In the genomic region with DNA sequence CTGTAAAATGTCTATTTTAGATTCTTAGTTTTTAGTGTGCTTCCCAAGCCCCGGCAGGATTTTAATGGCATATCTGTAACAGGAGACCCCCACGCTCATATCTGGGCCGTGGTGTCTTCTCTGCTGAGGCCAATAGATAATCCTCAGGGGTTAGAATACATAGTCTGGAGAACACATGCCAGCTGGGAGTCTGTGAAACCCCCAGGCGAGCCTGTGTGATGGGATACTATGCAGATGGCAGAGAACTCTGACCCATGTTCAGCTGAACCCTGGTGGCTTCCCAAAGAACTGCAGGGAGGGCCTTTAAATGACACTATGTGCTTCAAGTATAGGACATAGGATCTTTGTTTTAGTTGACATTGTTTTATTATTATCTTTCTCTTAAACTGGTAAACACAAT, we compare ENCODE assay signal across 8 mouse cellular contexts.
DNase-seq lines count a peak whose midpoint lies in the region; ATAC-seq and TF ChIP-seq lines count a peak whose summit lies in the region.

No protein-coding gene starts in this region.

- no peaks in the 10 kb centered on the region for H3K27me3 ChIP-seq in cerebellum, adult 2 months (ENCODE audit: control insufficient read depth, insufficient read depth, low read length)
- H3K27me3 ChIP-seq in embryonic facial prominence, embryonic 10.5 days (replicated peaks; ENCODE audit: low read depth, poor library complexity, severe bottlenecking) = no peaks in the 10 kb centered on the region
- H3K27me3 ChIP-seq in heart, embryonic 11.5 days (ENCODE audit: control insufficient read depth, insufficient read depth, low read length) = no peaks in the 10 kb centered on the region
- H3K27me3 ChIP-seq in kidney, postnatal 0 days (ENCODE audit: insufficient read depth, low read length) = no peaks in the 10 kb centered on the region
- 0 out of 2 replicates have a peak, but pooled peaks cover 9% of the 10 kb centered on the region for H3K27me3 ChIP-seq in midbrain, embryonic 10.5 days (ENCODE audit: low read depth, poor library complexity, severe bottlenecking)

- ATAC-seq in heart, embryonic 11.5 days (replicated peaks; ENCODE audit: insufficient number of reproducible peaks, low FRiP score, low TSS enrichment) = no peak; the same call in 1 of the 2 replicates
- ATAC-seq in kidney, postnatal 0 days (replicated peaks; ENCODE audit: low FRiP score, low read depth) = 0 out of 2 replicates have a peak, but pooled peaks have one; percentile 40
- no peak for ATAC-seq in monocyte, adult 5-6 weeks (replicated peaks; ENCODE audit: insufficient number of reproducible peaks, low FRiP score, low TSS enrichment, poor library complexity, severe bottlenecking)

- no peaks in the 10 kb centered on the region for H3K36me3 ChIP-seq in embryonic facial prominence, embryonic 10.5 days (replicated peaks)
- no peaks in the 10 kb centered on the region for H3K36me3 ChIP-seq in heart, embryonic 11.5 days (ENCODE audit: control insufficient read depth, insufficient read depth, low read length)
- no peaks in the 10 kb centered on the region for H3K36me3 ChIP-seq in kidney, postnatal 0 days (ENCODE audit: insufficient read depth, low read length)
- no peaks in the 10 kb centered on the region for H3K36me3 ChIP-seq in midbrain, embryonic 10.5 days

- TF ChIP-seq CTCF in cerebellum, adult 2 months (IDR thresholded peaks at IDR 0.05; ENCODE audit: borderline replicate concordance, insufficient read depth, low read depth, low read length) = 0 out of 2 replicates have a peak, but pooled peaks have one; percentile 27
- TF ChIP-seq CTCF in kidney, postnatal 0 days (IDR thresholded peaks at IDR 0.05; ENCODE audit: low read depth) = peak; percentile 62

- H3K27ac ChIP-seq in cerebellum, adult 2 months (ENCODE audit: insufficient read depth, low read length) = no peak overlapping the region
- peak overlapping the region; percentile 71 for H3K27ac ChIP-seq in embryonic facial prominence, embryonic 10.5 days (replicated peaks)
- peak overlapping the region; percentile 92 for H3K27ac ChIP-seq in heart, embryonic 11.5 days (ENCODE audit: low read depth, low read length)
- no peak overlapping the region for H3K27ac ChIP-seq in kidney, postnatal 0 days
- H3K27ac ChIP-seq in midbrain, embryonic 10.5 days (replicated peaks) = peak overlapping the region; percentile 47; the same call in 1 of the 2 replicates

- no peak for DNase-seq in cerebellum, adult 2 months
- DNase-seq in cerebellum, adult 11-12 months = no peak
- DNase-seq in 3T3-L1 (ENCODE audit: low read depth, low spot score) = peak; percentile 72
- peak; percentile 72 for DNase-seq in embryonic facial prominence, embryonic 10.5 days (ENCODE audit: low spot score)
- peak; percentile 65 for DNase-seq in kidney, postnatal 0 days (ENCODE audit: low spot score)
- DNase-seq in midbrain, embryonic 10.5 days (ENCODE audit: low spot score) = peak; percentile 50

- 22% methylated on average over 4 of the region's 4 CpGs for WGBS in cerebellum, adult 2 months
- 29% methylated on average over 4 of the region's 4 CpGs for WGBS in embryonic facial prominence, embryonic 10.5 days
- WGBS in heart, embryonic 11.5 days (ENCODE audit: insufficient replicate concordance) = 19% methylated on average over 4 of the region's 4 CpGs
- 19% methylated on average over 4 of the region's 4 CpGs for WGBS in kidney, postnatal 0 days
- WGBS in midbrain, embryonic 10.5 days = 40% methylated on average over 4 of the region's 4 CpGs

- H3K9me3 ChIP-seq in embryonic facial prominence, embryonic 10.5 days = no peaks in the 10 kb centered on the region
- no peaks in the 10 kb centered on the region for H3K9me3 ChIP-seq in heart, embryonic 11.5 days (replicated peaks; ENCODE audit: control insufficient read depth, low read length)
- H3K9me3 ChIP-seq in kidney, postnatal 0 days (replicated peaks; ENCODE audit: low read length) = no peaks in the 10 kb centered on the region
- no peaks in the 10 kb centered on the region for H3K9me3 ChIP-seq in midbrain, embryonic 10.5 days (replicated peaks)

- no peak overlapping the region for H3K4me3 ChIP-seq in cerebellum, adult 2 months (replicated peaks; ENCODE audit: insufficient read depth, low read depth, low read length)
- H3K4me3 ChIP-seq in embryonic facial prominence, embryonic 10.5 days = no peak overlapping the region
- no peak overlapping the region for H3K4me3 ChIP-seq in heart, embryonic 11.5 days (ENCODE audit: low read depth, low read length)
- no peak overlapping the region for H3K4me3 ChIP-seq in kidney, postnatal 0 days (replicated peaks; ENCODE audit: low read depth, low read length)
- H3K4me3 ChIP-seq in midbrain, embryonic 10.5 days = no peak overlapping the region

- H3K9ac ChIP-seq in heart, embryonic 11.5 days (ENCODE audit: low read depth, low read length) = no peak overlapping the region
- H3K9ac ChIP-seq in kidney, postnatal 0 days (ENCODE audit: low read depth, low read length) = no peak overlapping the region

- H3K4me2 ChIP-seq in heart, embryonic 11.5 days = peak overlapping the region; percentile 38; the same call in 1 of the 2 replicates
- no peak overlapping the region for H3K4me2 ChIP-seq in kidney, postnatal 0 days (ENCODE audit: low read length)

- TF ChIP-seq POLR2A in cerebellum, adult 2 months (IDR thresholded peaks at IDR 0.05; ENCODE audit: borderline replicate concordance, insufficient read depth, low read length) = no peak

- H3K4me1 ChIP-seq in cerebellum, adult 2 months (ENCODE audit: control insufficient read depth, insufficient read depth, low read length) = no peaks in the 10 kb centered on the region
- H3K4me1 ChIP-seq in embryonic facial prominence, embryonic 10.5 days = peaks cover 25% of the 10 kb centered on the region
- peaks cover 17% of the 10 kb centered on the region for H3K4me1 ChIP-seq in heart, embryonic 11.5 days (ENCODE audit: control insufficient read depth, insufficient read depth, low read length)
- H3K4me1 ChIP-seq in kidney, postnatal 0 days (replicated peaks; ENCODE audit: insufficient read depth, low read length) = no peaks in the 10 kb centered on the region
- peaks cover 23% of the 10 kb centered on the region for H3K4me1 ChIP-seq in midbrain, embryonic 10.5 days

Comparison
In these comparisons a context has a peak if more than half of its experiments do, and no peak if none do; other contexts are left out.
1. DNase-seq: peak in 3T3-L1 (single experiment), embryonic facial prominence, embryonic 10.5 days (single experiment), kidney, postnatal 0 days (single experiment) and midbrain, embryonic 10.5 days (single experiment); none in cerebellum, adult 2 months (0 of 2) and cerebellum, adult 11-12 months (single experiment).
2. H3K27ac ChIP-seq: peak in embryonic facial prominence, embryonic 10.5 days (single experiment), heart, embryonic 11.5 days (single experiment) and midbrain, embryonic 10.5 days (single experiment); none in cerebellum, adult 2 months (single experiment) and kidney, postnatal 0 days (single experiment).